Mouse (Mus musculus) hindbrain, postnatal 0 days (tissue): ENCODE measurements at regions not wholly inside any gene's neighbourhood (a gene's known extent, or its start where the extent isn't known, plus 50 kb on each side); places are given as distances from the start of the nearest gene placed in this dataset.
A peak's percentile ranks its signal among the peaks of the same experiment; 100 is the strongest.

Source experiments
- ATAC-seq: fragments of 200-750 bp; cut with Nextera tagmentation; 2 replicates; pipeline ENCODE4 v1.8.0; 2017; ENCODE audit warnings: mild to moderate bottlenecking, moderate TSS enrichment, moderate library complexity
- DNase-seq: peaks from one replicate; pipeline ENCODE4 v3.0.0-alpha.2; 2015; ENCODE audit warnings: low spot score
- H3K27ac ChIP-seq: fragments of 300-500 bp; sonication (generic); 2 replicates; pipeline ENCODE4 v1.5.1; 2014; ENCODE audit warnings: mild to moderate bottlenecking
- H3K27me3 ChIP-seq: fragments of 300-500 bp; sonication (generic); 2 replicates; pipeline ENCODE4 v1.6.1; 2014; ENCODE audit warnings: low read length, mixed read lengths; ENCODE audit not compliant: insufficient read depth
- H3K36me3 ChIP-seq: fragments of 300-500 bp; sonication (generic); 2 replicates; pipeline ENCODE4 v1.6.1; 2014; ENCODE audit warnings: low read length, mixed read lengths; ENCODE audit not compliant: insufficient read depth
- H3K4me1 ChIP-seq: fragments of 300-500 bp; sonication (generic); 2 replicates; pipeline ENCODE4 v1.6.1; 2014; ENCODE audit warnings: antibody characterized with exemption, low read length, mixed read lengths; ENCODE audit not compliant: insufficient read depth
- H3K4me2 ChIP-seq: fragments of 300-500 bp; sonication (generic); 2 replicates; pipeline ENCODE4 v1.6.1; 2014; ENCODE audit warnings: low read depth, mild to moderate bottlenecking, low read length, moderate library complexity, mixed read lengths
- H3K4me3 ChIP-seq: fragments of 300-500 bp; sonication (generic); 2 replicates; pipeline ENCODE4 v1.5.1; 2014; ENCODE audit warnings: low read length
- H3K9ac ChIP-seq: fragments of 300-500 bp; sonication (generic); replicated peaks from 2 replicates; pipeline ENCODE4 v1.6.1; 2014; ENCODE audit warnings: mild to moderate bottlenecking, low read length, moderate library complexity, mixed read lengths
- H3K9me3 ChIP-seq: fragments of 300-500 bp; sonication (generic); 2 replicates; pipeline ENCODE4 v1.6.1; 2016; ENCODE audit warnings: low read length, mixed read lengths
- CTCF ChIP-seq: IDR thresholded peaks from 2 replicates; pipeline ENCODE4 v1.5.1; 2016; ENCODE audit warnings: antibody characterized with exemption, control low read depth, low read depth
- WGBS: fragments of 180-500 bp; shearing (Covaris S2); extraction: QIAGEN DNeasy Blood & Tissue Kit; methylation state at CpG from one replicate; pipeline ENCODE4 v1.1.7; 2014; 5-methylcytosine and 5-hydroxymethylcytosine counted together

- Histone ChIP-seq H3K4me3 (no peak overlapping the region), H3K4me1 (no peaks in the 10 kb centered on the region), H3K9me3 (no peaks in the 10 kb centered on the region), H3K9ac (no peak overlapping the region), H3K36me3 (no peaks in the 10 kb centered on the region), H3K27me3 (no peaks in the 10 kb centered on the region), H3K4me2 (no peak overlapping the region), H3K27ac (no peak overlapping the region)
- no peak for TF ChIP-seq CTCF
- no peak for DNase-seq
- WGBS: 90% methylated on average over 4 of the region's 4 CpGs
- no peak for ATAC-seq
These were observed 58.5 kb upstream of the Ccdc90b start for GRCm38 (mm10) chr7:92502292-92502905.

GRCm38 (mm10) chr7:92506378-92506777 lies 54.6 kb upstream of the Ccdc90b start:
- no peak overlapping the region for H3K4me3 ChIP-seq
- no peaks in the 10 kb centered on the region for H3K27me3 ChIP-seq
- ATAC-seq: no peak

DNA sequence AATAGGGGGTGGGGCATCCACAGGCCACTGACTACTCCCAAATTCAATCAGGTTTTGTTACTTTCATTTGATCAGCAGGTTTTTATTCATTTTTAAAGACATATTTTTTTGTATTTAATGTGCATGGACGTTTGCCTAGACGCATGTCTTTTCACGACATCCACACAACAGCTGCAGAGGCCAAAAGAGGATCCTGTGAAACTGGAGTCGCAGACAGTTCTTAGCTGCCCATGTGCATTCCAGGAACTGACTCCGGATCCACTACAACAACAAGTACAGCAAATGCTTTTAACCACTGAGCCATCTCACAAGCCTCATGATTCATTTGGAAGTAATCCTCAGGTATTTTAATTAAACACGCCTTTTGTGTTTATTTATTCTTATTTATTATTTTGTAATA lies 51.9 kb upstream of the Ccdc90b start:
- no peak for ATAC-seq

More at GRCm38 (mm10) chr7:92506378-92506777, 54.6 kb upstream of the Ccdc90b start:
- WGBS: 57% methylated on average over 5 of the region's 5 CpGs
- no peaks in the 10 kb centered on the region for H3K9me3 ChIP-seq
- no peaks in the 10 kb centered on the region for H3K4me1 ChIP-seq
- no peaks in the 10 kb centered on the region for H3K36me3 ChIP-seq
- DNase-seq: peak; percentile 5
- no peak overlapping the region for H3K27ac ChIP-seq
- H3K9ac ChIP-seq: no peak overlapping the region
- H3K4me2 ChIP-seq: no peak overlapping the region
- no peak for TF ChIP-seq CTCF

More for the DNA sequence above, 51.9 kb upstream of the Ccdc90b start:
- WGBS: 86% methylated on average over 6 of the region's 6 CpGs
- no peaks in the 10 kb centered on the region for H3K27me3 ChIP-seq
- no peak overlapping the region for H3K4me3 ChIP-seq
- no peaks in the 10 kb centered on the region for H3K9me3 ChIP-seq
- no peak overlapping the region for H3K4me2 ChIP-seq
- DNase-seq: no peak
- TF ChIP-seq CTCF: no peak
- no peak overlapping the region for H3K27ac ChIP-seq
- H3K4me1 ChIP-seq: no peaks in the 10 kb centered on the region
- H3K36me3 ChIP-seq: no peaks in the 10 kb centered on the region
- H3K9ac ChIP-seq: no peak overlapping the region
